Mouse (Mus musculus) erythroblast, embryonic 14.5 days (primary cell): ENCODE measurements around the gene Nphp1.

ENCODE experiments used
- GATA1 ChIP-seq: IDR thresholded peaks from 2 replicates; pipeline ENCODE4 v1.6.1; 2012; ENCODE audit warnings: low read length, inconsistent platforms, mixed read lengths
- TAL1 ChIP-seq: IDR thresholded peaks from 3 replicates; pipeline ENCODE4 v1.6.1; 2012; ENCODE audit warnings: low read length, inconsistent platforms, mixed read lengths

GRCm38 (mm10) chr2:127774578-127774941, 14.1 kb downstream of the Nphp1 start:
- TF ChIP-seq GATA1 (no peak), TAL1 (no peak)
